Mouse (Mus musculus) heart, embryonic 16.5 days (tissue): ENCODE results near the gene Mblac2. TPM values are rescaled to one million over a fixed set of nuclear protein-coding genes. Genes with fewer than 3 reads are reported as not detected.

Experiments
- ATAC-seq: fragments of 200-750 bp; cut with Nextera tagmentation; replicated peaks from 2 replicates; pipeline ENCODE4 v1.8.0; 2017; ENCODE audit warnings: moderate number of reproducible peaks; ENCODE audit not compliant: insufficient read depth, low FRiP score; ENCODE audit errors: extremely low read depth
- H3K27ac ChIP-seq: fragments of 300-500 bp; sonication (generic); 2 replicates; pipeline ENCODE4 v1.5.1; 2014; ENCODE audit warnings: mild to moderate bottlenecking, low read length, control low read depth, moderate library complexity
- H3K27me3 ChIP-seq: fragments of 300-500 bp; sonication (generic); 2 replicates; pipeline ENCODE4 v1.6.1; 2014; ENCODE audit warnings: low read length, mixed read lengths; ENCODE audit not compliant: control insufficient read depth, insufficient read depth
- H3K36me3 ChIP-seq: fragments of 300-500 bp; sonication (generic); 2 replicates; pipeline ENCODE4 v1.6.1; 2014; ENCODE audit not compliant: control insufficient read depth, insufficient read depth
- H3K4me1 ChIP-seq: fragments of 300-500 bp; sonication (generic); 2 replicates; pipeline ENCODE4 v1.6.1; 2014; ENCODE audit warnings: low read length, mixed read lengths; ENCODE audit not compliant: control insufficient read depth, insufficient read depth
- H3K4me2 ChIP-seq: fragments of 300-500 bp; sonication (generic); 2 replicates; pipeline ENCODE4 v1.6.1; 2014; ENCODE audit warnings: low read depth, mild to moderate bottlenecking, control low read depth, low read length
- H3K4me3 ChIP-seq: fragments of 300-500 bp; sonication (generic); 2 replicates; pipeline ENCODE4 v1.5.1; 2014; ENCODE audit warnings: mild to moderate bottlenecking, control low read depth, low read length
- H3K9ac ChIP-seq: fragments of 300-500 bp; sonication (generic); 2 replicates; pipeline ENCODE4 v1.6.1; 2014; ENCODE audit warnings: low read length, control low read depth
- H3K9me3 ChIP-seq: fragments of 300-500 bp; sonication (generic); replicated peaks from 2 replicates; pipeline ENCODE4 v1.6.1; 2016; ENCODE audit warnings: low read length; ENCODE audit not compliant: control insufficient read depth
- WGBS: fragments of 180-500 bp; shearing (Covaris S2); extraction: QIAGEN DNeasy Blood & Tissue Kit; methylation state at CpG from one replicate; pipeline ENCODE4 v1.1.7; 2014; 5-methylcytosine and 5-hydroxymethylcytosine counted together
- polyA plus RNA-seq: library from polyadenylated mRNA; unstranded; fragments of >200 nt; fragmentation: Nextera tagmentation; extraction: Ambion mirVana; gene quantifications from 2 replicates; pipeline ENCODE4 v1.2.1, GENCODE M21; 2015

Gene Mblac2
- polyA plus RNA-seq, 1 experiment from 2014 or later: 8.5 TPM

DNA sequence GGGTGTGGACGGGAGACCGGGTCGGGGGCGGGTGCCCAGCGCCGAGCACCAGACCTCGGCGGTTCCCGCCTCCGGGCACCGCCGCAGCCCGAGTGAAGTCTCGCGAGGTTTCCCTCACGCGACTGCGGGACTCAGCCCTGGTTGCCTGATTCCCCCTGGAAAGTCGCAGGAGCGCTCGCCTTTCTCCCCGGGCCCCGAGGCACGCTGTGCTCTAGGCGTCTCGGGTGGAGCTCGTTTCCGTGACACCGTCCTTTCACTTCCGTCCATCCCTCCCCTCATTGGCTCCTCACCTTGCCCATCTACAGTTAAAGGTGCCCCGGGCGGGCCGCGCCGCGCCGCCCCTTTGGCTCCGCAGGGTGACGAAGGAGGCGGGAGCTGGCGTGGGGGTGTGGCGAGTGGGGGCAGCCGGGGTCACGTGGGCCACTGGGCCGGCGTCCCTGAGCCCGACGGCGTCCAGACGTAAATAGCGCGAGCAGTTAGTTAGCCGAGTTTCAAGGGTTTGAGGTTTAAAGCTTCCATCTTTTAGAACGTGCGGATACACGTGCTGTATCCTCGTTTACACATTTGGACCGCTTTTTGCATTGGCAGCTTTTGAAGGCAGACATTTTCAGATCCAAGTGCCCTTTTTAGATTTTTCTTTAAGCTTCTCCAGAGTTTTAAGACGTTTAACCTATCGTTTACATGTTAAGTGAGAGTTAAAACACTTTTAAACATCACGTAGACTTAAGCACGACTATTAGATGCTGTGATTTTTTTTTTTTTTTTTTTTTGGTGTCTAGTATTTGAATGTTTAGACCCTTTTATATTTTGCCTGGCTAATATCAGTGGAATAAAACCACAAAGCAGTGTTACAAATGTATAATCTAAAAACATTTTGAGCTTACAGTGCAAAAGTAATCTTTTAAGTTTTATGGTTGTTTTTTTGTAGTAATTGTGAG lies 72.5 kb downstream of the Mblac2 start:
- Histone ChIP-seq H3K36me3 (peaks cover 5% of the 10 kb centered on the region), H3K27me3 (no peaks in the 10 kb centered on the region), H3K9me3 (no peaks in the 10 kb centered on the region), H3K4me2 (peak overlapping the region; percentile 64), H3K4me1 (peaks cover 11% of the 10 kb centered on the region), H3K4me3 (peak overlapping the region; percentile 87), H3K27ac (peak overlapping the region; percentile 99), H3K9ac (peak overlapping the region; percentile 94)
- peak; percentile 98 for ATAC-seq
- under 1% methylated on average over 62 of the region's 62 CpGs for WGBS

DNA sequence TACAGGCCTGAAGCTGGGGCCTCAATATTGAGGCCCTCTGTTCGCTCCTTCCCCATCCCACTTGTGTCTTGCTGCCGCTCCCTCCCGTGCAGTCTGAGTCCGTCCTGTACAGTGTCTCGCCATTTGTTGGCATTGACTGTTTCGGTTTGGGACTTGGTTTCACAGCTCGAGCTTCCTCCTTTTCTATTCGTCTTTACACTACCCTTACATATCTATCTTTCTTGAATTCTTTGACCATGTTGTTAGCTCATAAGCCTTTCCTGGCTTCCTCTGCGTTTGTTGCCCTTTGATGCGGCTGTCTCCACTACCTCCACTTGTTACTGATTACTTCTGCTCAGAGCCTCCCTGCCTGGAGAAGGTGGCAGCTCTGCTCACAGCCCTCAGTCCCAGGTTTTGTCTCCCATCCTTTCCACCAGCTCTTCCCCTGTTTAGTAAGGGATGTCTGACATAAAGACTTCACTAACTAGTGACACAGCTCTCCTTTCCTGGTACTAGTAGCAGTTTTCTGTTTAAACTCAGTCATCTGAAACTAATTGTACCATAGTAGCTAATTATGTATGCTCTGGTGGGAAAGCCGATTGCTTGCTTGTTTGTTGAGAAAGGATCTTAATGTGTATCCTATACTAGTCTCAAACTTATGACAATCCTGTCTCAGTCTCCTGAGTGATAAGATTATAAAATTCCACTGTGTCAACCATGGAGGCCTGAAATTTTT lies 74.8 kb downstream of the Mblac2 start:
- Histone ChIP-seq H3K4me1 (peaks cover 11% of the 10 kb centered on the region), H3K27ac (no peak overlapping the region), H3K27me3 (no peaks in the 10 kb centered on the region), H3K4me2 (no peak overlapping the region), H3K36me3 (peaks cover 12% of the 10 kb centered on the region), H3K4me3 (no peak overlapping the region), H3K9ac (no peak overlapping the region; the same call in 1 of the 2 replicates), H3K9me3 (no peaks in the 10 kb centered on the region)
- ATAC-seq: no peak
- 70% methylated on average over 11 of the region's 11 CpGs for WGBS

DNA sequence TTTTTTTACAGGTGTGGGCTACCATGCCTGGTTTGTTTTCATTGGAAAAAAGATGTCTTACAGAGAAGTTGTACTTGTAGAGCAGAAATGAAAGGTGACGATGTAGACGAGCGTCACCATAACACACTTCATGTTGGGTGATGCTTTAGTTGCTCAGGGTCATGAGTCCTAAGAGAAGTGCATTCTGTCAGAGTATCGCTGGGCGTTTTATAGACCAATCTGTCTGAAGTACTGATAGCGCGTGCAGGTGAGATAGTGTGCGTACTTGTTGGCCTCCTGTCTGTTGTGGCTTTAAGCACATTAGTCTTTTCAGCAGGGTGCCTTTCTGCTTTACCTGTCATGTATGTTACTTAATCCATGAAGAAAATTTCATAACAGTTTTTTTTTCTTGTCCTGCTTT lies 79.0 kb downstream of the Mblac2 start:
- Histone ChIP-seq H3K9ac (no peak overlapping the region), H3K4me3 (no peak overlapping the region), H3K4me1 (peaks cover 9% of the 10 kb centered on the region), H3K27me3 (no peaks in the 10 kb centered on the region), H3K9me3 (no peaks in the 10 kb centered on the region), H3K4me2 (no peak overlapping the region), H3K36me3 (peaks cover 19% of the 10 kb centered on the region), H3K27ac (no peak overlapping the region)
- WGBS: 85% methylated on average over 8 of the region's 8 CpGs
- ATAC-seq: no peak

DNA sequence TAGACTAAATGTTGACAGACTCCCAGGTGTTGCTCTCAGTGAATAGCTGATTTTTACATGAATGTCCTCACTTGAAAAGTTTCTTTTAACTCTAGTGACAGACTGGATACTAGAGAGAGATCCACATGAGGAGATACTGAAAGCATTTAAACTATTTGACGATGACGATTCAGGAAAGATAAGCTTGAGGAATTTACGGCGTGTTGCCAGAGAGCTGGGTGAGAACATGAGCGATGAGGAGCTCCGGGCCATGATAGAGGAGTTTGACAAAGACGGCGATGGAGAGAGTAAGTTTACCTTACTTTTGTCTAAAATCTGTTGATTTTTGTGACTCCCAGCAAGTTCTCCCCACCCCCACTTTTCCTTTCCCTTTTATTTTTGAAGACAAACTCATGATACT lies 80.7 kb downstream of the Mblac2 start:
- H3K9me3 ChIP-seq: no peaks in the 10 kb centered on the region
- H3K27me3 ChIP-seq: no peaks in the 10 kb centered on the region
- ATAC-seq: no peak
- H3K9ac ChIP-seq: no peak overlapping the region
- H3K4me2 ChIP-seq: no peak overlapping the region
- H3K4me1 ChIP-seq: peaks cover 5% of the 10 kb centered on the region; the same call in 1 of the 2 replicates
- no peak overlapping the region for H3K27ac ChIP-seq
- WGBS: 21% methylated on average over 8 of the region's 8 CpGs
- peaks cover 19% of the 10 kb centered on the region for H3K36me3 ChIP-seq
- no peak overlapping the region for H3K4me3 ChIP-seq

DNA sequence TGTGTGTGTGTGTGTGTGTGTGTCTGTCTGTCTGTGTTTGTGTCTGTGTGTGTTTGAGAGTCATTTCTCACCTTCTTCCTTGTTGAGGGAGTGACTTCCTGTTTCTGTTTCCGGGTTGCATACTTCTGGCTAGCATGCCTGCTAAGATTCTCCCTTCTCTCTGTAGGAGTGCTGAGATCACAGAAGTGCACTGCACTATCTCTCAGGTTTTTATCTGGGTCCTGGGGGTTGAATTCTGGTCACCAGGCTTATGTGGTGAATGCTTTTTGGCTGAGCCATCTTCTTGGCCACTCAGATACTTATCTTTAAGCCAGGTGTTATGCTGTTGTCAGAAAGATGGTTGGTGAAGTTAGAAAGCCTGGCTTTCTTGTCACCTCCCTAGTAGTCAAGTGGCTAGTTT lies 82.7 kb downstream of the Mblac2 start:
- no peak for ATAC-seq
- peaks cover 16% of the 10 kb centered on the region for H3K36me3 ChIP-seq
- H3K9ac ChIP-seq: no peak overlapping the region
- H3K4me1 ChIP-seq: peaks cover 5% of the 10 kb centered on the region; the same call in 1 of the 2 replicates
- no peak overlapping the region for H3K4me3 ChIP-seq
- H3K4me2 ChIP-seq: no peak overlapping the region
- WGBS: 4% methylated on average over 1 of the region's 1 CpGs
- H3K9me3 ChIP-seq: no peaks in the 10 kb centered on the region
- no peaks in the 10 kb centered on the region for H3K27me3 ChIP-seq
- H3K27ac ChIP-seq: no peak overlapping the region

DNA sequence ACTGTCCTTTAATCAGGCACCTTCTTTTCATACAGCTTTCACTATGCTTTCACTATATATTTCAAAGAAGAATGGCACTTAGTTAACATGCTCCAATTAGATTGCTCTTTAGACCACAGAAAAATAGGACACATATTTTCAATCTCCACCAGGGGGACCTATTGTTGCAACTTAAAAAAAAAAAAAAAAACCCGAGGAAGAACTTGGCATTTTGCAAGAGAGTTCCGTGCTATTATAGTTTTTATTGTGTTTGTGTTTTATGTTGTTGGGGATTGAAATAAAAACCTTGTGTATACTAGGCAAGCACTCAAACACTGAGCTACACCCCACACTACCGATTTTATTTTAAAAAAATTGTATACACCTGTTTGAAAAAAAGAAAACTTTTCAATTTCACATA lies 90.0 kb downstream of the Mblac2 start:
- WGBS: 32% methylated on average over 3 of the region's 3 CpGs
- H3K4me3 ChIP-seq: no peak overlapping the region
- no peak overlapping the region; the same call in 1 of the 2 replicates for H3K4me2 ChIP-seq
- no peak for ATAC-seq
- no peaks in the 10 kb centered on the region for H3K27me3 ChIP-seq
- no peak overlapping the region for H3K9ac ChIP-seq
- H3K9me3 ChIP-seq: no peaks in the 10 kb centered on the region
- H3K36me3 ChIP-seq: peaks cover 4% of the 10 kb centered on the region; the same call in 1 of the 2 replicates
- H3K27ac ChIP-seq: no peak overlapping the region
- H3K4me1 ChIP-seq: 0 out of 2 replicates have a peak, but pooled peaks cover 4% of the 10 kb centered on the region

Other genes with a start within 250 kb of the Mblac2 start
- gene Adgrv1, start 78.2 kb upstream of the Mblac2 start, polyA plus RNA-seq: 0.81 and 0.97 TPM in 2 replicates
- gene Lysmd3, start 53.7 kb upstream of the Mblac2 start, polyA plus RNA-seq: 20.4 and 21.1 TPM in 2 replicates
- 14.1 and 14.9 TPM in 2 replicates for gene Polr3g, start 328 bp upstream of the Mblac2 start, polyA plus RNA-seq
- gene Cetn3, start 71.7 kb downstream of the Mblac2 start, polyA plus RNA-seq: 160 and 198 TPM in 2 replicates